Mouse (Mus musculus): ENCODE data around the gene March11.

March11 gene

DNA sequence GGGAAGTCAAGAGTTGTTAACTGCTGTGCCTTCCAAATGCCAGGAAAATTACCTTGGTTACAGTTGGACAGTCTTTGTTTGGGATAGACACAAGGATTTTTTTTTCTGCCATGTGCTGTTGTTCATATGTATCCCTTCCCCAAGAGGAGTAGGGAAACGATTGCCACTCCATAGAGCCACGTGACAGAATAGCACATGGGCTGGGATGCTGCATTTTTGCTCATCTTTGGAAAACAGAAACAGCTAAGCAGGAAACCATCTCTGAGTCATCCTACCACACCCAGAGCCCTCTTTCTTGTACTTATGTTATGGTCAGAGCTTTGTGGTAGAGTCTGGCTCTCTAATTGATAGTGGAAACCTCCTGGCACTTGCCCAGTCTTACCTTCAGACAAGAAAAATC, 65.4 kb downstream of the March11 start:
- no peak for DNase-seq (ENCODE audit: low spot score)

DNA sequence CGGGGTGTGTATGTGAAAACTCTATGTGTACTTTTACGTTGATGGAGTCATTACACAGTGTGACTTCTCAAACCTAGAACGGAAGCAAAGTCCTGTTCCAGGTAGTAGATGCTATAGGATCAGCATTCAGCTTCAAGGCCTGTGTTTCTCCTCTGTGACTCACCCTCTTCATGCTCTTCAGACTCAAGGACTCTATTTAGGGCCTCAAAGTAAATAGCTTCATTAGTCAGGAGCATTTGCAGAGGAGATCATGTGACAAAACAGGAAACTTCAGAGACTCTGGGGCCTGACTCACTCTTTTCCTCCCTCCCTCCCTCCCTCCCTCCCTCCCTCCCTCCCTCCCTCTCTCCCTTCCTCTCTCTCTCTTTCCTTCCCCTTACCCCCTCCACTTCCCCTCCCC, 66.1 kb downstream of the March11 start:
- no peak for DNase-seq (ENCODE audit: low spot score)

DNA sequence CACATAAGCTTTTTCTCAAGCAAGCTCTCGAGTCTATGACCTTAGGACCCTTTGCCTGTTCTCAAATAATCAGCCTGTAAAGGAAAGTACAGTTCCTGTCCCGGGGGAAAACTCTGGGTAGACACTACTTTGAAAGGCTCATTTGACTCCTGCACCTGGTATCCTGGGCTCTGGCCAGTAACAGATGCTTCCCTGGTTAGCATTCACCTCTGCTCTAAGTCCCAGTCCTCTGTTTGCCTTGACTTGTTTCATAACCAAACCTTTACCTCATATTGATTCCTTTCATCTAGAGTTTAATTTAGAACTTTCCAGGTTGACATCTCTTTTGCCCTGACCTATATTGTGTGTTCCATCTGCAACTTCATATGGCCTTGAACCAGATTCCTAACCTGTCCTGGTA, 68.5 kb downstream of the March11 start:
- no peak for DNase-seq (ENCODE audit: low spot score)

DNA sequence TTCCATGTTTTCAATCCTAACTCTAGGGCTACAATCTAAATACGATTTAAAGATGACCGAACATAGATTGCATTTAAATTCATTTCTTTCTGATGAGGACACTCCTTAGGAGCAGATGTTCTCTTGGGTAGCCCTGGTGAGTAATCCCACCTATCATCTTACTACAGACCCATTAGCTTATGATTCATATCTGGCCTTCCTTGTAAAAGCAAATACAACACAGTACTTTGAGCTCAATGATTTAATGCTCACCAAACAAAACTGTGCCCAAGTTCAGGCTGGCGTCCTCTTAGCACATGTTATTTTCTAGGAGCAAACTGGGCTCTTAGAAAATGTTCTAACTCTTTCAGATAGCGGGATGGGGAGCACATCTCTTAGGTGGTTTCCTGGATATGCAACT, 70.0 kb downstream of the March11 start:
- no peak for DNase-seq (ENCODE audit: low spot score)

DNA sequence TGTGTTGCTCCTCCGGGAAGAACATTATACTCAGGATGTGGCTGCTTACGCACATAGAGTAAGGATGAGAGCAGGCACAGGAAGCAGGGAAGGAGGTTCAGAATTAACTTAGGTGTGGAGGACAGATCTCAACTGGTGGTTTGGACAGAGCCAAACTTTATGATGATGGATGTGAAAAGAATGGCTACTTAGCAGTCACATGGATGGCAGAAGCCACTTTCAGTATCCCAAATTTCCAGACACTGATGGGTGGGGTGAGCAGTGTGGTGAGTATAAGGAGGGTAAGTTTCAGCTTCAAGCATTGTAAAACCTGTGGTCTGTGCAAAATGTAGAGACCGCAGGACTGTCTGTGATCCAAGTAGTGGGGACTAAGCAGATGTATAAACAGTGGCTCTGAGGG, 71.0 kb downstream of the March11 start:
- DNase-seq (ENCODE audit: low spot score), result no peak

DNA sequence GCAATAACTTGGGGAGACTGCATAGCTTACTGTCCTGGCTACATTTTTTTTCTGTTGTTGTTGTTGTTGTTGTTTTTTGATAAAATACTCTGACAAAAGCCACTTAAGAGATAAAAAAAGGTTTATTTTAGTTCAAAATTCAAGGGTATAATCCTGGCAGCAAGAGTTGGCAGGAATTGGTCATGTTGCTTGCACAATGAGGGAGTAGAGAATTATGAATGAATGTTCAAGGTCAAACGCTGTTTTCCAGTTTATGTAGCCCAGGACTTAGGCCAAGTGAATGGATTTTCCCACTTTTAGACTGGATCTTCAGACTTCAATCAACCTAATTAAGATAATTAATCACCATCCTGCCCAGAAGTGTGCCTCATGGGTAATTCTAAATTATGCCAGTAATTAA, 72.0 kb downstream of the March11 start:
- no peak for DNase-seq (ENCODE audit: low spot score)

DNA sequence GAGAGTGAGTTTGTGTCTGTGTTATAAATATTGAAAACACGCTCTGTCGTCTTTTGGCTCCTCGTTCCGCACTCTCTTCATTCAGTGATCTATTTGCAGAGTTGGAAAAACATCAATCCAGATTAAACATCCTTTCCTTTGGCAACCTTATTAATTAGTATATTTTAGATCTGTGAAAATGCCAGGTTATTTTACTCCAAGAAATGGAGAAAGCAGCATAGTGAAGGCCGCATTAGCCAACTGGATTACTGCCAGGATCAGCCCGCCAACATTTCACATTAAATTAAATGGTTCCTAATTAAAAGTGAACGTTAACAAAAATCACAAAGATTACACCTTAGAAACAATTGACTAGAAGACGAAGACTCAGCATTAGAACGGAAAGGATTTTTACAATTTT, 81.2 kb downstream of the March11 start:
- DNase-seq (ENCODE audit: low spot score), result no peak

DNA sequence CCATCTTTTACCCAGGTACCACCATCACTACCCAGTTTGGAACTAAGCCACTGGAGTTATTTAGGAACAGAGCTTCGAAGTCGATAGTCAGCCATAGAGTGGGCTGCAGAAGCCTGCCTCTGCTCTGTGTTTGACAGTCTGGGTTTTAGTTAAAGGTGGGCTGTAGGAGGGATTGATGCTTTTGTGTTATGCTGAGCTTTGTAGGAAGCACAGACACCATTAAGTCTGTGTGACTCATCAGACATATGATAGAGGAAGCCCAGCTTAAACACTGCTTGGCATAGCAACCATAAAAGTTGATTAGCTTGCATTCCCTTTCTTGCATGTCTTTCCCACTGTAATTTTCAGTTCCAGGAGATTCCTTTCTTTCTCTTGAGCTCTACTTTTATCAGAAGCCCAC, 87.7 kb downstream of the March11 start:
- no peak for DNase-seq (ENCODE audit: low spot score)

DNA sequence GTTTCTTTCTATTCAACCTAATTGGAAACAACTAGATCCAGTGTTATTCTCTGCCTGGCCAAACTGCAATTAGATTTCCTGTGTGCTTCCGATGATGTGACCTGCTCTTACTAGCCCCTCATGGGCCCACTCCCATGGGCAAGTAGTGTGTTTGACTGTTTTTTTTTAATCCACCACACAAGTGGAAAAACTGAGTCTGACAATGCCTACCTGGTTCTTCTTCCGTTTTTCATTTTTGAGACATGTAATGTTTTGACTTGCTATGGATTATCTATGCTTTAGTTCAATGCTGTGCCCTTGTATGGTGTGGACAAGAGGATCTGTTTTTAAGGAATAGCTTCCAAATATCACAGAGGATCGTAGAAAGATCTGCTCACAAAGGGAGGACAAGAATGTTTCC, 116.4 kb downstream of the March11 start:
- DNase-seq (ENCODE audit: low spot score), result no peak

DNA sequence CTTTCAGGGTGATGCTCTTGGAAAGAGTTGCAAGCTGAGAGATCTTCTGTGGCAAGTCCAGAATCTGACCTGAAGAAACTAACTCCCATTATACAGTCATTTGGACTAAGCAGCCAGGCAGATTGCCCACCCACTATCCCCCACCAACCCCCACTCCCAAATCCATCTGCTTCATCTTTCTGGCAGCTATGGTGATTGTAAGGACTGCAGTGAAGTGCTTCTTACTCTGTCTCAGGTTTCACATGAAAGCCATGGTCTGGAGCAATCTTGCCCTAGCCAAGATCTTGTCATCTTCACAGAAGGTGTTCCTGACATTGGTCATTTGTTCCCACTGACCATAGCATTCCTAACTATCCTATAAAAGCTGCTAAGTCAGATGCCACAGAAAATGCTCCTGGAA, 117.4 kb downstream of the March11 start:
- DNase-seq (ENCODE audit: low spot score), result peak; percentile 25

DNA sequence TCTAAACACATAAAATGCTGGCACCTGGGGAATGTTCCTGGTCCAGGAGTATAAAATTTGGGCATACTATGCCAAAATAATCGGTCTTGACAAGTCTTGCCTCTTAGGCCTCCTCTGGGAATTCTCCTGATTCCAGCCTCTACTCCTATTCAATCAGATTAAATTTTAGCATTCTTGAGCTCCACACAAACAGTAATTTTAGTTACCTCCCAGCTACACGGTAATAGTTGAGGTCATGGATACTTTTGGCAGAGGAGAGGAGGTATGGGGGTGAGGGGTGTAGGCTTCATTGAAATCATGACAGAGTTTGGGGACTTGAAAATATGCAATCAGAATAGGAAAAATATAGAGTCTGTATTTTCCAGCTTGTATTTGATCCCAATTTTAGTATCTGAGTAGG, 121.7 kb downstream of the March11 start:
- no peak for DNase-seq (ENCODE audit: low spot score)

DNA sequence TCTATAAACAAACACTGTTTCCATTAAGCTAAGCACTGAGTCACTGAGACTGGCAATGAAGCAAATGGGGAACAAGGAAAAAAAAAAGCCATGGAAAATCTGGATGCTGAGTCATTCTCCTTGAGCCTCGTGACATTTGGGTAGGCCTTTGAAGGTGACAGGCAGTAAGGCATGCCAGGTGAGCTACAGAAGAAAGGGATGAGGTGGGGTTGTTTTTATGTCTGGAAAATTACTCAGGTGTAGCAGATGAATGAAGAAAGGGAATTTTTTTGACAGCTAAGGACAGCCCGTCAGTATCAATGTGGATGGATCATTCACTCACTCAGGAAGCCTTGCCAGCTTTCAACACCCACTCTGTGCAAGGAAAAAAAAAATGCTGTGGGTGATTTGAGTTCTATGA, 123.8 kb downstream of the March11 start:
- DNase-seq (ENCODE audit: low spot score), result no peak

DNA sequence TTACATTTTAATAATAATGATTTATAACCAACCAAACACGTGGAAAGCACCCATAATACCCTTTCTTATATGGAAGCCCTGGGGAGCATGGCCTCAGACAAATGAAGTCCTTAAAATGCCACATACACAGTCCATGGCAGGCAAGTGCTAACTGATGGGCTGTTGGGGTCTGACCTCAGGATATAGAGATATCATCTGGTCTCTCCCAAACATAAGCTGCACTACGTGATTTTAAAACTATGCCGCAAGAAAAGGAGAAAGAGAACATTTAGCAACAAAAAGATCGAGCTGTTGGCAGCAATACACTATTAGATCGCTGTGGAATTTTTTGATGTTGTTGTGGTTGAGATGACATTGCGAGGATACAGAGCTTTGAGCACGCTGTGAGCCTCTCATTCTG, 126.9 kb downstream of the March11 start:
- no peak for DNase-seq (ENCODE audit: low spot score)

DNA sequence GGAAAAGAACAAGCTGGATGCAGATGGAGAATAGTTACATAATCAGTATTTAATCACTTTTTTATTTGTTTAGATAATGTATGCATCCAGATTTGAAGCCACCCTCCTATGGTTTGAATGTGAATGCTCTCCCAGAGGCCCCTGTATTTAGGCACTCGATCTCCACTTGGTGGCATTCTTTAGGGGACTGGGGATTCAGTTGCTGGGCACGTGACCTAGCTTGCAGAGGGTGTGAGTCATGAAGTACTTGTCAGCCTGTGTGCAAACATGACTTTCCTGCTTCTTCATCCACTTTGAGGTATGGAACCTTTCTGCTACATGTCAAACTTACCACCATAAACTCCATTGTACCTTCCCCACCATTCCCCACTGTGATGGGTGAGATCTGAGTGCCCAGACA, 128.3 kb downstream of the March11 start:
- no peak for DNase-seq (ENCODE audit: low spot score)

Measured in lung, postnatal 25 days (tissue).